Mouse (Mus musculus) lung, embryonic 14.5 days (tissue): ENCODE data around the gene Ginm1. TPM values are rescaled to one million over a fixed set of nuclear protein-coding genes. Genes with fewer than 3 reads are reported as not detected.

Source experiments
- ATAC-seq: fragments of 200-750 bp; cut with Nextera tagmentation; 2 replicates; pipeline ENCODE4 v1.8.0; 2017; ENCODE audit warnings: mild to moderate bottlenecking, moderate TSS enrichment, moderate library complexity; ENCODE audit not compliant: insufficient read depth
- DNase-seq: peaks from one replicate; pipeline ENCODE4 v3.0.0-alpha.2; 2015
- H3K27ac ChIP-seq: fragments of 300-500 bp; sonication (generic); 2 replicates; pipeline ENCODE4 v1.5.1; 2014; ENCODE audit warnings: low read depth, mild to moderate bottlenecking, moderate library complexity
- H3K27me3 ChIP-seq: fragments of 300-500 bp; sonication (generic); 2 replicates; pipeline ENCODE4 v1.6.1; 2014; ENCODE audit warnings: low read length, control low read depth; ENCODE audit not compliant: insufficient read depth
- H3K36me3 ChIP-seq: fragments of 300-500 bp; sonication (generic); 2 replicates; pipeline ENCODE4 v1.6.1; 2014; ENCODE audit warnings: control low read depth; ENCODE audit not compliant: insufficient read depth
- H3K4me1 ChIP-seq: fragments of 300-500 bp; sonication (generic); 2 replicates; pipeline ENCODE4 v1.6.1; 2014; ENCODE audit warnings: antibody characterized with exemption, control low read depth; ENCODE audit not compliant: insufficient read depth
- H3K4me2 ChIP-seq: fragments of 300-500 bp; sonication (generic); 2 replicates; pipeline ENCODE4 v1.6.1; 2014; ENCODE audit warnings: mild to moderate bottlenecking
- H3K4me3 ChIP-seq: fragments of 300-500 bp; sonication (generic); 2 replicates; pipeline ENCODE4 v1.5.1; 2014; ENCODE audit warnings: low read depth, low read length
- H3K9ac ChIP-seq: fragments of 300-500 bp; sonication (generic); 2 replicates; pipeline ENCODE4 v1.6.1; 2014
- H3K9me3 ChIP-seq: fragments of 300-500 bp; sonication (generic); 2 replicates; pipeline ENCODE4 v1.6.1; 2016; ENCODE audit warnings: low read depth, low read length, control low read depth
- CTCF ChIP-seq: IDR thresholded peaks from 2 replicates; pipeline ENCODE4 v1.5.1; 2016; ENCODE audit warnings: antibody characterized with exemption, low read depth
- WGBS: fragments of 180-500 bp; shearing (Covaris S2); extraction: QIAGEN DNeasy Blood & Tissue Kit; methylation state at CpG from one replicate; pipeline ENCODE4 v1.1.7; 2014; 5-methylcytosine and 5-hydroxymethylcytosine counted together
- microRNA-seq: library from miRNA; unstranded; fragments of <30 nt; microRNA quantifications from one replicate; pipeline ENCODE4, GENCODE M21; 2016; ENCODE audit warnings: borderline number of aligned reads
- polyA plus RNA-seq: library from polyadenylated mRNA; unstranded; fragments of >200 nt; fragmentation: Nextera tagmentation; extraction: Ambion mirVana; gene quantifications from 2 replicates; pipeline ENCODE4 v1.2.1, GENCODE M21; 2014

Gene Ginm1
- polyA plus RNA-seq, 1 experiment from 2014 or later: 75.8 TPM

- DNase-seq (peak; percentile 99), ATAC-seq (peak; percentile 98)
- Histone ChIP-seq H3K4me1 (no peaks in the 10 kb centered on the region), H3K27me3 (no peaks in the 10 kb centered on the region), H3K9me3 (no peaks in the 10 kb centered on the region), H3K36me3 (no peaks in the 10 kb centered on the region), H3K4me2 (peak within 1 kb of the TSS; percentile 83), H3K4me3 (peak within 1 kb of the TSS; percentile 83), H3K27ac (peak within 1 kb of the TSS; percentile 68), H3K9ac (peak within 1 kb of the TSS; percentile 69)
- TF ChIP-seq CTCF: no peak
- under 1% methylated on average over 49 of the region's 49 CpGs for WGBS
Observed at GRCm38 (mm10) chr10:7725751-7726500, 66.7 kb downstream of the Ginm1 start, which contains the start of gene Katna1. Gene Katna1 (plus strand): TSS chr10:7726000.

Small RNA genes lying within 50 kb of the gene (microRNA-seq; reads per million reads assigned to microRNA genes)
- 1.2 reads per million for gene Mir5104

Other genes starting within 250 kb of the Ginm1 start
- 6.3 and 7.4 TPM in 2 replicates for gene Lrp11, start 203.0 kb downstream of the Ginm1 start, polyA plus RNA-seq
- gene Nup43, start 125.3 kb downstream of the Ginm1 start, polyA plus RNA-seq: 64.6 and 74.5 TPM in 2 replicates
- 114 and 118 TPM in 2 replicates for gene Pcmt1, start 111.7 kb downstream of the Ginm1 start, polyA plus RNA-seq
- 13.1 and 14.2 TPM in 2 replicates for gene Lats1, start 111.6 kb downstream of the Ginm1 start, polyA plus RNA-seq
- 58.3 TPM in 2 replicates for gene Katna1, start 66.8 kb downstream of the Ginm1 start, polyA plus RNA-seq
- gene Ppil4, start 67 bp upstream of the Ginm1 start, polyA plus RNA-seq: 39.0 and 41.3 TPM in 2 replicates
- 0.18 TPM in 2 replicates for gene Zc3h12d, start 39.6 kb upstream of the Ginm1 start, polyA plus RNA-seq
- 31.1 TPM in 2 replicates for gene Tab2, start 163.4 kb upstream of the Ginm1 start, polyA plus RNA-seq